Mouse (Mus musculus) fat pad, adult 2 months (tissue): ENCODE results near the gene Pramef25.
"Not testable (repeated sequence)": the region's sequence is repeated elsewhere in the genome, so short reads cannot be mapped to it uniquely, and the experiment has no call there.

ENCODE experiments used
- DNase-seq: peaks from one replicate; pipeline ENCODE4 v3.0.0-alpha.2; 2011; ENCODE audit warnings: low read depth, low spot score; ENCODE audit errors: extremely low read depth

Pramef25 gene

GRCm38 (mm10) chr4:143950916-143951315, at the start of gene Pramef25:
Gene Pramef25 (minus strand): TSS chr4:143951016.
- DNase-seq = not testable (repeated sequence)

- DNase-seq = not testable (repeated sequence)
Observed at GRCm38 (mm10) chr4:143994269-143994668, 43.5 kb upstream of the Pramef25 start, which contains the start of gene Pramef17. Gene Pramef17 (minus strand): TSS chr4:143994369.

DNA sequence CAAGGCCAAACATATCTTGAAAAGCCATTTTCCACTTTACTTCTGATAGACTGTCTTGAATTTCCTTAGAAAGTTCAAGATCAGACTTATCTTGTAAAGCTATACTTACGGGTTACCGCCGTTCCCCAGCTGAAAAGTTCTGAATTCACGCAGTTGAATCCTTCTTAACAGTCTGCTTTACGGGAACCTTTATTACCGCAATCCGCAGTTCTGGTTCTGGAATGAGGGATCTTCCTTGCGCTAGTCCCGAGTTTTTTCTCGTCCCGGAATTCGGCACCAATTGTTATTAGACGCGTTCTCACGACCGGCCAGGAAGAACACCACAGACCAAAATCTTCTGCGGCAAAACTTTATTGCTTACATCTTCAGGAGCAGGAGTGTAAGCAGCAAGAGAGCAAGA, 37.3 kb upstream of the Pramef25 start:
- DNase-seq = not testable (repeated sequence)

DNA sequence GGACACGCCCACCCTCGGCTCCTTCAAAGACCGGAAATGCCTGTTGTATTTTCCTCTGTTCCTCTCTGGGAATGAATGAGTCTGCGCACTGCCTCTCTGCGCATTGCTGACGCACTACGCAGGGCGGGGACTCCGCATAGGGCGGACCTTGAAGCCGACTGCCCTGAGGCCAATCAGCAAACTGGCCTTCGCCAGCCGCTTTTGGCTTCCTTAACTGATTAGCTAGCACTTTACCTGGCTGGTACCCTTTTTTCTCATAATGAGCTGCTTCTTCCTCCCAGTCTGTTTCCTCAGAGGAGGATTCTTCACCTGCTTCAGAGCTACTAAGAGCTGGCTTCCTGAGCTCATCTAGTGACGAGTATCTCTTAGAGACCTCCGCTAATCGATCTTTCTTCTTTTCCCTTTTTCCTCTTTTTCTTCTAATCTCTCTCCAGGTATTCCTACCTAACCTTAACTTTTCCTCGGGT, 36.7 kb upstream of the Pramef25 start:
- not testable (repeated sequence) for DNase-seq

DNA sequence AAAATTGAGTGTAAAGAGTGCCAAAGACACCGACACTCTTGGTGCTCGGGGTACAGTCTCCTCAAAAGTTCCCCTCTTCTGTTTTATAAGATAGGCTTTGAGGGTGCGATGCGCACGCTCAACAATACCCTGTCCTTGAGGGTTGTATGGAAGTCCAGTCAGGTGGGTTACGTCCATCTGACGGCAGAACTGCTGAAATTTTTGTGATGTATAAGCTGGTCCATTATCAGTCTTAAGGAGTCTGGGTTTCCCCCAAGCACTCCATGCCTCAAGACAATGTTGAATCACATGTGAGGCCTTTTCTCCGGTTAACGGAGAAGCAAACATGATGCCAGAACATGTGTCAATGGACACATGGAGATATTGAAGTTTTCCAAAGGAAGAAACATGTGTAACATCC, 34.9 kb upstream of the Pramef25 start:
- not testable (repeated sequence) for DNase-seq

GRCm38 (mm10) chr4:143985165-143985564, 34.3 kb upstream of the Pramef25 start:
- DNase-seq = not testable (repeated sequence)

GRCm38 (mm10) chr4:143983446-143983845, 32.6 kb upstream of the Pramef25 start:
- DNase-seq = not testable (repeated sequence)

DNA sequence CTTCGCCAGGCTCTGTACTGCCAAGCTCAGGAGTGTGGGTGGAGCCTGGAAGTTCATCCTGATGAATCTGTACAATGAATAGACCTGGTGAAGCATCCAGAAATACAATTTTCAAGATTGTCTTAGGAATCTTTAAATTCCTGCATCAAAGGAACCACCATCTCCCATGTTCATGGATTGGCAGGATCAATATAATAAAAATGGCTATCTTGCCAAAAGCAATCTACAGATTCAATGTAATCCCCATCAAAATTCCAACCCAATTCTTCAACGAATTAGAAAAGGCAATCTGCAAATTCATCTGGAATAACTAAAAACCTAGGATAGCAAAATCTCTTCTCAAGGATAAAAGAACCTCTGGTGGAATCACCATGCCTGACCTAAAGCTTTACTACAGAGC, 16.0 kb upstream of the Pramef25 start, which contains the start of gene Gm13101:
Gene Gm13101 (minus strand): TSS at position 101 of the 400 bp plus-strand sequence.
- DNase-seq = not testable (repeated sequence)

- DNase-seq = not testable (repeated sequence)
Observed at GRCm38 (mm10) chr4:143900280-143900679, 50.5 kb downstream of the Pramef25 start, which contains the start of gene Pramef6. Gene Pramef6 (minus strand): TSS chr4:143900380.
